Mouse (Mus musculus) stomach, embryonic 16.5 days (tissue): ENCODE results near the gene Rpl6. TPM values are rescaled to one million over a fixed set of nuclear protein-coding genes. Genes with fewer than 3 reads are reported as not detected.
"Not testable (repeated sequence)": the region's sequence is repeated elsewhere in the genome, so short reads cannot be mapped to it uniquely, and the experiment has no call there.

Experiments
- ATAC-seq: fragments of 200-750 bp; cut with Nextera tagmentation; 2 replicates; pipeline ENCODE4 v1.8.0; 2017; ENCODE audit warnings: moderate number of reproducible peaks, moderate TSS enrichment; ENCODE audit not compliant: insufficient read depth, low FRiP score
- H3K27ac ChIP-seq: fragments of 300-500 bp; sonication (generic); 2 replicates; pipeline ENCODE4 v1.5.1; 2014; ENCODE audit warnings: low read length
- H3K27me3 ChIP-seq: fragments of 300-500 bp; sonication (generic); 2 replicates; pipeline ENCODE4 v1.6.1; 2014; ENCODE audit warnings: low read length, control low read depth, mixed read lengths; ENCODE audit not compliant: control insufficient read depth, insufficient read depth
- H3K36me3 ChIP-seq: fragments of 300-500 bp; sonication (generic); 2 replicates; pipeline ENCODE4 v1.6.1; 2014; ENCODE audit warnings: low read length; ENCODE audit not compliant: control insufficient read depth, insufficient read depth
- H3K4me1 ChIP-seq: fragments of 300-500 bp; sonication (generic); 2 replicates; pipeline ENCODE4 v1.6.1; 2014; ENCODE audit warnings: low read length, control low read depth, mixed read lengths; ENCODE audit not compliant: control insufficient read depth, insufficient read depth
- H3K4me2 ChIP-seq: fragments of 300-500 bp; sonication (generic); 2 replicates; pipeline ENCODE4 v1.6.1; 2014; ENCODE audit warnings: low read depth, low read length, mixed read lengths
- H3K4me3 ChIP-seq: fragments of 300-500 bp; sonication (generic); replicated peaks from 2 replicates; pipeline ENCODE4 v1.5.1; 2014; ENCODE audit warnings: mild to moderate bottlenecking, low read length
- H3K9ac ChIP-seq: fragments of 300-500 bp; sonication (generic); 2 replicates; pipeline ENCODE4 v1.6.1; 2014; ENCODE audit warnings: low read length
- H3K9me3 ChIP-seq: fragments of 300-500 bp; sonication (generic); replicated peaks from 2 replicates; pipeline ENCODE4 v1.6.1; 2016; ENCODE audit warnings: low read length, control low read depth; ENCODE audit not compliant: control insufficient read depth
- WGBS: fragments of 180-500 bp; shearing (Covaris S2); extraction: QIAGEN DNeasy Blood & Tissue Kit; methylation state at CpG from one replicate; pipeline ENCODE4 v1.1.7; 2014; 5-methylcytosine and 5-hydroxymethylcytosine counted together
- polyA plus RNA-seq: library from polyadenylated mRNA; unstranded; fragments of >200 nt; fragmentation: Nextera tagmentation; extraction: Ambion mirVana; gene quantifications from 2 replicates; pipeline ENCODE4 v1.2.1, GENCODE M21; 2015

Gene Rpl6
- polyA plus RNA-seq, 1 experiment from 2014 or later, result 591 TPM

- no peak overlapping the region for H3K9ac ChIP-seq
- 93% methylated on average over 2 of the region's 2 CpGs for WGBS
- no peak overlapping the region for H3K4me2 ChIP-seq
- no peak overlapping the region for H3K4me3 ChIP-seq
- H3K27ac ChIP-seq, result no peak overlapping the region
- ATAC-seq, result no peak
- no peaks in the 10 kb centered on the region for H3K9me3 ChIP-seq
- peaks cover 10% of the 10 kb centered on the region for H3K4me1 ChIP-seq
- peaks cover 2% of the 10 kb centered on the region for H3K36me3 ChIP-seq
- H3K27me3 ChIP-seq, result no peaks in the 10 kb centered on the region
These were observed 13.0 kb downstream of the Rpl6 start for GRCm38 (mm10) chr5:121217313-121217634.

GRCm38 (mm10) chr5:121219190-121219589 is 14.9 kb downstream of the Rpl6 start:
- no peak overlapping the region for H3K4me2 ChIP-seq
- peaks cover 10% of the 10 kb centered on the region for H3K4me1 ChIP-seq
- H3K9ac ChIP-seq, result no peak overlapping the region
- no peak for ATAC-seq
- no peaks in the 10 kb centered on the region for H3K27me3 ChIP-seq
- H3K27ac ChIP-seq, result no peak overlapping the region
- no peaks in the 10 kb centered on the region for H3K36me3 ChIP-seq
- H3K9me3 ChIP-seq, result no peaks in the 10 kb centered on the region
- WGBS, result 81% methylated on average over 1 of the region's 1 CpGs
- H3K4me3 ChIP-seq, result no peak overlapping the region

GRCm38 (mm10) chr5:121219980-121220731 is 15.9 kb downstream of the Rpl6 start, which contains the start of gene Hectd4:
Gene Hectd4, plus strand, starts transcription at chr5:121220219.
- H3K27me3 ChIP-seq, result no peaks in the 10 kb centered on the region
- H3K27ac ChIP-seq, result peak within 1 kb of the TSS; percentile 80
- H3K4me3 ChIP-seq, result peak within 1 kb of the TSS; percentile 97
- H3K9me3 ChIP-seq, result no peaks in the 10 kb centered on the region
- peak within 1 kb of the TSS; percentile 93 for H3K9ac ChIP-seq
- no peaks in the 10 kb centered on the region for H3K36me3 ChIP-seq
- ATAC-seq, result peak; percentile 94
- peak within 1 kb of the TSS; percentile 72 for H3K4me2 ChIP-seq
- H3K4me1 ChIP-seq, result peaks cover 13% of the 10 kb centered on the region
- WGBS, result under 1% methylated on average over 60 of the region's 90 CpGs

DNA sequence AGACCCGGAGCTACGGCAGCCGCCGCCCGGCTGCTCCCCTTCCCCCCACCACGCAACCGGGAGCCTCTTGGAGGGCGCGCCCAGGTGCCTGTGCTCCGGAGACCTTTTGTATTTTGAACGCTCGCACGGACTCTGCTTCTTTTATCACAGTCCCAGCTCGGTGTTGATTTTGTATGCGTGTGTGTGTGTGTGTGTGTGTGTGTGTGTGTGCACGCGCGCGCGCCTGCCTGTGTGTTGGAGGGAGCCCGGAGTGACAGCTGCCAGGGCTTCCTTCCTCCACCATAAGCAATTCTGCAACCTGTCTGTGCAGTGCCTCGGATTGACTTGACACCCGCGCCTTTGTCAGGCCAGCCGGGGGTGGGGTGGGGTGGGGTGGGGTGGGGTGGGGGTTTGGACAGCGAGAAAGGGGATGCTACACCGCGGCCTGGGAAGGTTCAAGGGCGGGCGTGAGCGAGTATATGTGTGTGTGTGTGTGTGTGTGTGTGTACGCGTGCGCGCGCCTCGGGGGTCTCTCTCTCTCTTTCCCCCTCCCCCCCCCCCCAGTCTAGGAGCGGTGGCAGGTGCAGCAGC is 16.5 kb downstream of the Rpl6 start:
- 0% methylated on average over 37 of the region's 38 CpGs for WGBS
- H3K27me3 ChIP-seq, result no peaks in the 10 kb centered on the region
- no peaks in the 10 kb centered on the region for H3K9me3 ChIP-seq
- peak overlapping the region; percentile 72 for H3K4me2 ChIP-seq
- ATAC-seq, result peak; percentile 22; the same call in 1 of the 2 replicates
- H3K4me1 ChIP-seq, result peaks cover 13% of the 10 kb centered on the region
- H3K4me3 ChIP-seq, result peak overlapping the region; percentile 97
- H3K36me3 ChIP-seq, result no peaks in the 10 kb centered on the region
- peak overlapping the region; percentile 80 for H3K27ac ChIP-seq
- peak overlapping the region; percentile 93 for H3K9ac ChIP-seq

- ATAC-seq, result no peak
- no peaks in the 10 kb centered on the region for H3K36me3 ChIP-seq
- no peaks in the 10 kb centered on the region for H3K9me3 ChIP-seq
- WGBS, result 19% methylated on average over 23 of the region's 23 CpGs
- H3K27me3 ChIP-seq, result no peaks in the 10 kb centered on the region
- peak overlapping the region; percentile 97 for H3K4me3 ChIP-seq
- H3K4me2 ChIP-seq, result peak overlapping the region; percentile 72
- H3K4me1 ChIP-seq, result peaks cover 13% of the 10 kb centered on the region
- peak overlapping the region; percentile 93 for H3K9ac ChIP-seq
- no peak overlapping the region; the same call in 1 of the 2 replicates for H3K27ac ChIP-seq
These were observed 17.1 kb downstream of the Rpl6 start for GRCm38 (mm10) chr5:121221328-121221850.

GRCm38 (mm10) chr5:121224020-121224419 is 19.7 kb downstream of the Rpl6 start:
- not testable (repeated sequence) for H3K27me3 ChIP-seq, H3K4me2 ChIP-seq, H3K27ac ChIP-seq, H3K9me3 ChIP-seq, H3K9ac ChIP-seq, H3K36me3 ChIP-seq, ATAC-seq, H3K4me3 ChIP-seq
- 94% methylated on average over 3 of the region's 4 CpGs for WGBS
- peaks cover 13% of the 10 kb centered on the region for H3K4me1 ChIP-seq

DNA sequence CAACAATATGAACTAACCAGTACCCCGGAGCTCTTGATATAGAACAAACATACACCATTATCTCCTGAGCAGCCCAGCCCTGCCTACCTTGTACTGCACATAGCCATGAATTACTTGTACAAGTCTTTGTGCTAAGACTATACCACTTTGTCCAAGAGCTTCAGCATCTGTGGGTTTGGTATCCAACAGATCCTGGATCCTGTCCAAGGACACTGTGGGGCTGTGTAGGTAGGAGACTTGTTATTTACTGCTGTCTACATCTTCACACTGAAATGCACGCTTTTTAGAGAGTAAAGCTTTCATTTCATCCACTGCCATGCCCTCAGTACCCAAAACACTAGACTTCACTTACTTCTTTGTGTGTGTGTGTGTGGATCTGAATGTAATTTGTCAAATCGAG is 20.6 kb downstream of the Rpl6 start:
- Histone ChIP-seq H3K27ac (no peak overlapping the region), H3K4me1 (peaks cover 12% of the 10 kb centered on the region), H3K4me3 (no peak overlapping the region), H3K27me3 (no peaks in the 10 kb centered on the region), H3K9me3 (0 out of 2 replicates have a peak, but pooled peaks cover 2% of the 10 kb centered on the region), H3K4me2 (no peak overlapping the region), H3K36me3 (no peaks in the 10 kb centered on the region), H3K9ac (no peak overlapping the region)
- no peak for ATAC-seq
- WGBS, result 74% methylated on average over 3 of the region's 3 CpGs

DNA sequence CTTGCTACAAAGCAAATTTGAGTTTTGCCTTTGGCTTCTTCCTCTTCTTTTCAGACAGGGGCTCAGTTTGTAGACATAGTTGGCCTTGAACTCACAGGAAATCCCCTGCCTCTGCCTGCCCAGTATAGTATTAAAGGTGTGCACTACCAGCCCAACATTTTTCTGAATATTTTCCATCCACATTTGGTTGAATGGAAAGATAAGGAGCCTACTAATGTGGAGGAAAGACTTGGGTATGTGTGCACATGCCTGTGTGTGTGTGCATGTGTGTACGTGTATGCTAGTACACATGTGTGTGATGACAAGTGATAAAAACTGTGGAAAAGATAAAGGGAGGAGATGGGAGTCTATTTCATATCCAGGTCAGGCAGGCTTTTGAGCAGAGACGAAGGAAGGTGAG is 21.6 kb downstream of the Rpl6 start:
- H3K36me3 ChIP-seq, result no peaks in the 10 kb centered on the region
- WGBS, result 85% methylated on average over 2 of the region's 2 CpGs
- no peak overlapping the region for H3K9ac ChIP-seq
- H3K27me3 ChIP-seq, result no peaks in the 10 kb centered on the region
- H3K9me3 ChIP-seq, result 0 out of 2 replicates have a peak, but pooled peaks cover 2% of the 10 kb centered on the region
- H3K4me2 ChIP-seq, result no peak overlapping the region
- no peak overlapping the region for H3K27ac ChIP-seq
- H3K4me3 ChIP-seq, result no peak overlapping the region
- no peak for ATAC-seq
- peaks cover 12% of the 10 kb centered on the region for H3K4me1 ChIP-seq

GRCm38 (mm10) chr5:121226406-121226805 is 22.1 kb downstream of the Rpl6 start:
- ATAC-seq, result no peak
- Histone ChIP-seq H3K4me3 (no peak overlapping the region), H3K9me3 (0 out of 2 replicates have a peak, but pooled peaks cover 2% of the 10 kb centered on the region), H3K4me2 (no peak overlapping the region), H3K4me1 (peaks cover 12% of the 10 kb centered on the region), H3K27me3 (no peaks in the 10 kb centered on the region), H3K27ac (no peak overlapping the region), H3K9ac (no peak overlapping the region), H3K36me3 (no peaks in the 10 kb centered on the region)
- 56% methylated on average over 3 of the region's 3 CpGs for WGBS
